Mouse (Mus musculus) C2C12 (cell line): ENCODE data around the gene Arhgap11a. TPM values are rescaled to one million over a fixed set of nuclear protein-coding genes. Genes with fewer than 3 reads are reported as not detected.

Source experiments
- H3K27me3 ChIP-seq: one replicate; pipeline ENCODE4 v1.6.1; 2011; ENCODE audit not compliant: control insufficient read depth, insufficient read depth, insufficient read length
- H3K36me3 ChIP-seq: one replicate; pipeline ENCODE4 v1.6.1; 2011; ENCODE audit not compliant: control insufficient read depth, insufficient read depth
- H3K4me3 ChIP-seq: one replicate; pipeline ENCODE4 v1.5.1; 2011; ENCODE audit warnings: mild to moderate bottlenecking, control low read depth; ENCODE audit not compliant: poor library complexity, insufficient read depth, severe bottlenecking
- H3K79me2 ChIP-seq: one replicate; pipeline ENCODE4 v1.6.1; 2011; ENCODE audit not compliant: control insufficient read depth, insufficient read depth
- H3K79me3 ChIP-seq: one replicate; pipeline ENCODE4 v1.6.1; 2011; ENCODE audit warnings: low read depth, control low read depth
- H3ac ChIP-seq: one replicate; pipeline ENCODE3; 2011; ENCODE audit warnings: low read depth; ENCODE audit not compliant: control insufficient read depth, insufficient read length
- CEBPB ChIP-seq: IDR thresholded peaks from one replicate; pipeline ENCODE4 v1.6.1; 2011; ENCODE audit warnings: low read depth, mild to moderate bottlenecking, control low read depth, moderate library complexity
- CTCF ChIP-seq: IDR thresholded peaks from one replicate; pipeline ENCODE4 v1.5.1; 2011; ENCODE audit not compliant: control insufficient read depth, insufficient read depth, insufficient read length
- FOSL1 ChIP-seq: IDR thresholded peaks from one replicate; pipeline ENCODE4 v1.8.0; 2011; ENCODE audit warnings: mild to moderate bottlenecking, low read length; ENCODE audit not compliant: poor library complexity, insufficient read depth, severe bottlenecking
- MAX ChIP-seq: IDR thresholded peaks from one replicate; pipeline ENCODE4 v1.6.1; 2011; ENCODE audit warnings: mild to moderate bottlenecking, control low read depth
- MYOD1 ChIP-seq: IDR thresholded peaks from one replicate; pipeline ENCODE4 v1.6.1; 2011; ENCODE audit warnings: low read depth; ENCODE audit not compliant: control insufficient read depth, insufficient read length
- MYOG ChIP-seq: IDR thresholded peaks from one replicate; pipeline ENCODE4 v1.6.1; 2011; ENCODE audit not compliant: control insufficient read depth, insufficient read length; ENCODE audit errors: extremely low read depth
- USF1 ChIP-seq: IDR thresholded peaks from one replicate; pipeline ENCODE4 v1.6.1; 2011; ENCODE audit warnings: low read depth, mild to moderate bottlenecking, control low read depth, moderate library complexity
- polyA plus RNA-seq: library from polyadenylated mRNA; unstranded; fragments of >200 nt; fragmentation: generic; extraction: Trizol; gene quantifications from one replicate; pipeline ENCODE4 v1.2.1, GENCODE M21; 2012; ENCODE audit warnings: missing spikeins

Arhgap11a gene
- polyA plus RNA-seq, 1 experiment: 12.4 TPM

- H3K79me2 ChIP-seq: no peaks in the 10 kb centered on the region
These were observed 26.1 kb downstream of the Arhgap11a start for GRCm38 (mm10) chr2:113822367-113822766.

DNA sequence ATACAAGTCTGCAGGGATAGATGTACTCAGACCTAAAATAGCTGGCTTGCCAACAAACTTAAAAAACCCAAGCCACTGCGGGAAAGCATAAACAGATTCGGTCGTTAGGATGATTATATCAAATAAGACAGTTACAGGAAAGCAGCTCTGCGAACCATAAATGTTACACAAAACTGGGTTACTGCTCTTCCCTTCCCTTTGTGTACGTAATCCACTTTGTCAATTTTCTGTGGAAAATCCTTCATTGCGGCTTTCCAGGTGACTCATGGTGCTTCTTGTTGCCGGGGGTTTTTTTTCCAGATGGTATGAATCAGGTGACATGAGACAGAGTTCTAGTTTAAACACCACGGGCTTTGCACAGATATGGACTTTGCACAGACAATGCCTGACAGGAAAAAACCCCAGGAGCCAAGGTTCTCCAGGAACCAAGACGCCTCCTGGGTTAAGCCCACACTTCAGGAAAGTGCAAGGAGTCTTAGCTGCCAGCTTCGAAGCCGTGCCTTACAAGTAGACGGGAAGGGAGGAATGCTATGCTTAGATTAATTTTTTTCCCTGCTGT, 27.2 kb downstream of the Arhgap11a start:
- H3K79me2 ChIP-seq: no peaks in the 10 kb centered on the region
- TF ChIP-seq MYOG: no peak
- TF ChIP-seq MAX: no peak
- no peak for TF ChIP-seq FOSL1
- TF ChIP-seq CEBPB: no peak
- no peak for TF ChIP-seq USF1
- TF ChIP-seq CTCF: no peak
- no peak for TF ChIP-seq MYOD1
- no peak overlapping the region for H3K4me3 ChIP-seq
- no peaks in the 10 kb centered on the region for H3K36me3 ChIP-seq
- no peak overlapping the region for H3ac ChIP-seq
- no peaks in the 10 kb centered on the region for H3K79me3 ChIP-seq
- H3K27me3 ChIP-seq: no peaks in the 10 kb centered on the region

More at GRCm38 (mm10) chr2:113822367-113822766, 26.1 kb downstream of the Arhgap11a start:
- Histone ChIP-seq H3K27me3 (no peaks in the 10 kb centered on the region), H3K36me3 (no peaks in the 10 kb centered on the region), H3K79me3 (no peaks in the 10 kb centered on the region), H3ac (no peak overlapping the region), H3K4me3 (no peak overlapping the region)
- TF ChIP-seq MAX: no peak
- TF ChIP-seq CEBPB: no peak
- no peak for TF ChIP-seq CTCF
- no peak for TF ChIP-seq USF1
- no peak for TF ChIP-seq MYOG
- TF ChIP-seq MYOD1: no peak
- no peak for TF ChIP-seq FOSL1

DNA sequence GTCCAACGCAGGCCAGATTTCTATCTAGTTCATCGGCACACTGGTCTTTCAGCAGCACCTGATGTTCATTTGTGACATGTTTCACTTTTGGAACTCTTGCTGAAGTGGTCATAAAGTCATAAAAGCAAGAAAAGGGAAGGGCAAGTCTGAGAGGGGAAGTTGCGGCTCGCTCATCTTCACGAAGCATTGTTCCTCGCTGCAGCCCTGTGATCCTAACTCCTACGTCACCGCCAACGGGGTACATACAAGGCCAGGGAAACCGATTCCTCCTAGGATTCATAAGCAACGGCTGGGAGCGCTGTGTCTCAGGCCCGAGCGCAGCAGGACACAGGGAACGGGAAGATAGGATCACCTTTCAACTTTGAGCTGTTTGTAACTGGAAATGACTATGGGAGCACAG, 28.3 kb downstream of the Arhgap11a start:
- Histone ChIP-seq H3K4me3 (no peak overlapping the region), H3ac (no peak overlapping the region), H3K79me3 (no peaks in the 10 kb centered on the region), H3K27me3 (no peaks in the 10 kb centered on the region), H3K79me2 (no peaks in the 10 kb centered on the region), H3K36me3 (no peaks in the 10 kb centered on the region)
- no peak for TF ChIP-seq FOSL1
- no peak for TF ChIP-seq MYOG
- no peak for TF ChIP-seq CEBPB
- TF ChIP-seq MAX: no peak
- TF ChIP-seq CTCF: no peak
- no peak for TF ChIP-seq USF1
- no peak for TF ChIP-seq MYOD1

- Histone ChIP-seq H3K27me3 (no peaks in the 10 kb centered on the region), H3ac (no peak overlapping the region), H3K79me2 (no peaks in the 10 kb centered on the region), H3K79me3 (no peaks in the 10 kb centered on the region), H3K36me3 (no peaks in the 10 kb centered on the region), H3K4me3 (no peak overlapping the region)
- no peak for TF ChIP-seq CEBPB
- no peak for TF ChIP-seq MYOG
- no peak for TF ChIP-seq FOSL1
These were observed 30.5 kb downstream of the Arhgap11a start for GRCm38 (mm10) chr2:113817681-113818606.

DNA sequence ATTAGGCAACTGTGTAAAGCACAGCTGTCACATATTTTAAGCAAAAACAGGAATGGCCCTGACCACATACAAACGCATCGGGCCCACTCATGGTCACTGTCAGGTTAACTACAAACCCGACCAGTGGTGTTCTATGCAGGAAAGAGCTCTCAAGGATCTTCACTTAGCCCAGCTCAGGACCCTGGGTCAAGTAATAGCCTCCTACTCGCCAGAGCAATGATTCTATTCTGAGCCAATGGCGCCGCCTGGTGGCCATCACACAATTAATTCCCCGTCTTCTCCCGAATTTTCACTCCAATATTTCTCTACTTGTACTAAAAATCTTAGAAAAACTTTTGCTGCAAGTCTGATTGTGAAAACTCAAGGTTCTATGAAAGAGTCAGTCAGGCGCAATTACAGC, 40.8 kb downstream of the Arhgap11a start:
- H3K36me3 ChIP-seq: no peaks in the 10 kb centered on the region
- TF ChIP-seq MYOD1 (no peak), FOSL1 (no peak), CEBPB (no peak), USF1 (no peak), MAX (no peak), CTCF (no peak), MYOG (no peak)
- H3K79me3 ChIP-seq: no peaks in the 10 kb centered on the region
- H3ac ChIP-seq: no peak overlapping the region
- H3K79me2 ChIP-seq: no peaks in the 10 kb centered on the region
- no peak overlapping the region for H3K4me3 ChIP-seq
- H3K27me3 ChIP-seq: no peaks in the 10 kb centered on the region

DNA sequence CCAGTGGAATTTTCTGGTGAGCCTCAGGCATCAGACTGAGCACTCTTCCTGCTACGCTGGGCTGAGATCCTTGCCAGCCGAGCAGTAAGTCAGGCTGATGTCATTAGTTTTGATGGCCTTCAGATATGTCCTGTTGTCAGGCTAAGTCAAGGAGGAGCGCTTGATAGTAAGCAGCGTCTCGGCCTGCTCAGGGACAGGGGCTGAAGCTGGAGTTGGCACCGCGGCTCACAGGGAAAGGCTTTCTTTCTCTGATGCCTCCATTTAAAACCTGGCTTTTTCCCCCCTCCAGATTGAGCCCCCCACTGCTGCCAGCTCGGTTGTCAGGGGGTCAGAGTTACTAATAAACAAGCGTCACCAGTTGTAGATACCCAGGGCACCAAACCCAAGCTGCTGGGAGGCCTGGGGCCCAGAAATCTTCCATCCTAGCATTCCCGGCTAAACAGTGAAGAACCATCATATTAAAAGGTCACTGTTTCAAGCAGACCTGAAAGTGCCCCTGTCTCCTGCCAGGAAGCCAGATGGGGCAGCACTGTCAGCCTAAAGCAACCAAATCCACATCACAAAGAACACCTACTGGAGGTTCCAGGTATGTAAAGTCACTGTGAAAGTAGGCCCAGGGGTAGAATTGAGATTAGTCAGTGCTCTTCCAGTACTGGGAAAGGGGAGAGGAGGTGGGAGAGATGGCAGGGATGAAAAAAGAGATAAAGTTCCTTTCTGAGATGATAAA, 41.4 kb downstream of the Arhgap11a start:
- Histone ChIP-seq H3K4me3 (no peak overlapping the region), H3K79me3 (no peaks in the 10 kb centered on the region), H3K36me3 (no peaks in the 10 kb centered on the region), H3ac (no peak overlapping the region), H3K79me2 (no peaks in the 10 kb centered on the region), H3K27me3 (no peaks in the 10 kb centered on the region)
- TF ChIP-seq MYOG (no peak), MAX (no peak), FOSL1 (no peak), USF1 (no peak), MYOD1 (no peak), CTCF (no peak), CEBPB (no peak)
